Mouse (Mus musculus): ENCODE measurements around the gene Rfx8. TPM values are rescaled to one million over a fixed set of nuclear protein-coding genes. Genes with fewer than 3 reads are reported as not detected.

Rfx8 gene
- polyA plus RNA-seq, 1 experiment from 2014 or later = 0.27 TPM

DNA sequence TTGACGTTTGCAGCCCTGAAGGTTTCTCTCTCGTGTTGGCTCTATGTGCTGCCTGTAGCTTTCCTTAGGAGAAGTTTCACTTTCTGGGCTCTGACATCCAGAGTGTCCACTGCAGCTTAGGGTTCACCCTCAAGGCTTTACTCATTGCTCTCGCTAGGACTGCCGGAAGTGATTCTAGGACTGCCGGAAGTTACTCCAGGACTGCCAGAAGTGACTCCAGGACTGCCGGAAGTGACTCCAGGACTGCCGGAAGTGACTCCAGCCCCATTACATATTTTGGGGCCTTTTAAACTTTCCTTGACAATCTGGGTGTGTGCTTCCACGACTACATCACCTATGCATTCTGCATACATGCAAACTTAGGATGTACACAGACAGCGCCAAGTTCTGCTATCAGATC lies 92.2 kb downstream of the Rfx8 start:
- Histone ChIP-seq H3K27me3 (replicated peaks; ENCODE audit: insufficient read depth, low read length) (no peaks in the 10 kb centered on the region), H3K9ac (replicated peaks; ENCODE audit: low read depth) (no peak overlapping the region), H3K27ac (ENCODE audit: low read length) (no peak overlapping the region), H3K36me3 (ENCODE audit: insufficient read depth, low read length) (no peaks in the 10 kb centered on the region), H3K4me3 (ENCODE audit: low read depth, low read length) (no peak overlapping the region), H3K4me1 (ENCODE audit: insufficient read depth, low read depth, low read length) (no peaks in the 10 kb centered on the region), H3K4me2 (replicated peaks; ENCODE audit: low read depth, low read length) (no peak overlapping the region), H3K9me3 (ENCODE audit: low read length) (no peaks in the 10 kb centered on the region)
- TF ChIP-seq CTCF (IDR thresholded peaks at IDR 0.05) (no peak), EP300 (IDR thresholded peaks at IDR 0.05) (no peak)
- ATAC-seq (no peak), DNase-seq (ENCODE audit: low spot score) (no peak)
- 70% methylated on average over 9 of the region's 9 CpGs for WGBS

DNA sequence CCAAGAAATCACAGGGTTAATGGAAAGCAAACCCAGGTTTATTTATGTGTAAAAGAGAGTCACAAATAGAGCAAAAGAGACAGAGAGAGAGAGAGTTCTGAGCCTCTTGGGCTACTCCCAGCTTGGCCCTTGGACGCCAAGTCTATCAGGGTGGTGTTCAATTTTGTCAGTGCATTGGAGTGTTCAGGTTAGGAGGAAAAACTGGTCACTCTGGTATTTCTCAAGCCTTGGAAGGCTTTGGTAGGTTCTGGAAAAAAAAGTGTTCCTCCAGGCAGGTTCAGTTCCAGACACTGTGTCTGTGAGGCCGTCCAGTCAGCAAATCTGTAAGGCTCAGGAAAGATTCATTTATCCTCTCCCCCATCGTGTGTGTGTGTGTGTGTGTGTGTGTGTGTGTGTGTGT lies 95.3 kb downstream of the Rfx8 start:
- Histone ChIP-seq H3K4me1 (ENCODE audit: insufficient read depth, low read depth, low read length) (no peaks in the 10 kb centered on the region), H3K9ac (replicated peaks; ENCODE audit: low read depth) (no peak overlapping the region), H3K4me2 (replicated peaks; ENCODE audit: low read depth, low read length) (no peak overlapping the region), H3K36me3 (ENCODE audit: insufficient read depth, low read length) (no peaks in the 10 kb centered on the region), H3K27me3 (replicated peaks; ENCODE audit: insufficient read depth, low read length) (no peaks in the 10 kb centered on the region), H3K4me3 (ENCODE audit: low read depth, low read length) (no peak overlapping the region), H3K9me3 (ENCODE audit: low read length) (no peaks in the 10 kb centered on the region), H3K27ac (ENCODE audit: low read length) (no peak overlapping the region)
- peak; percentile 10 for DNase-seq (ENCODE audit: low spot score)
- ATAC-seq = no peak
- TF ChIP-seq EP300 (IDR thresholded peaks at IDR 0.05) = no peak
- TF ChIP-seq CTCF (IDR thresholded peaks at IDR 0.05) = no peak
- 32% methylated on average over 3 of the region's 3 CpGs for WGBS

DNA sequence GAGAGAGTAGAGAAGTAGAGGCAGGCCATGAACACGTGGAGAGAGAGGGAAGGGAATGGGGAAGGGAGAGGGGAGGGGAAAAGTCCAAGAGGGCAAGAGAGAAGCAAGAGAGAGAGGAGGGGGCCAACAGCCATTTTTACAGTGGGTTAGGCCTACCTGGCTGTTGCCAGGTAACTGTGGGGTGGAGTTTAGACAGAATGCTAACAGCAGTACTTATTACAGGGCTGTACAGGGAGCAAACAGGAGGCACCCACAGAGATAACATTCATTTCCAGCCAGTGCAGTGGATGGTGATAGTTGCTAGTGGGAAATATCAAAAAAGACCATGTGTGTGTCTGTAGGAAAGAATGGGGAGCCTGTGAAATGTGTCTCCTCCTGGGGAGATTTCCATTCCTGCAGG lies 97.1 kb downstream of the Rfx8 start:
- no peak for ATAC-seq
- H3K4me3 ChIP-seq (ENCODE audit: low read depth, low read length) = no peak overlapping the region
- H3K4me2 ChIP-seq (replicated peaks; ENCODE audit: low read depth, low read length) = no peak overlapping the region
- DNase-seq (ENCODE audit: low spot score) = no peak
- WGBS = 33% methylated on average over 1 of the region's 1 CpGs
- no peak overlapping the region for H3K27ac ChIP-seq (ENCODE audit: low read length)
- H3K9ac ChIP-seq (replicated peaks; ENCODE audit: low read depth) = no peak overlapping the region
- no peaks in the 10 kb centered on the region for H3K36me3 ChIP-seq (ENCODE audit: insufficient read depth, low read length)
- no peaks in the 10 kb centered on the region for H3K27me3 ChIP-seq (replicated peaks; ENCODE audit: insufficient read depth, low read length)
- H3K9me3 ChIP-seq (ENCODE audit: low read length) = no peaks in the 10 kb centered on the region
- H3K4me1 ChIP-seq (ENCODE audit: insufficient read depth, low read depth, low read length) = no peaks in the 10 kb centered on the region
- no peak for TF ChIP-seq CTCF (IDR thresholded peaks at IDR 0.05)
- no peak for TF ChIP-seq EP300 (IDR thresholded peaks at IDR 0.05)

DNA sequence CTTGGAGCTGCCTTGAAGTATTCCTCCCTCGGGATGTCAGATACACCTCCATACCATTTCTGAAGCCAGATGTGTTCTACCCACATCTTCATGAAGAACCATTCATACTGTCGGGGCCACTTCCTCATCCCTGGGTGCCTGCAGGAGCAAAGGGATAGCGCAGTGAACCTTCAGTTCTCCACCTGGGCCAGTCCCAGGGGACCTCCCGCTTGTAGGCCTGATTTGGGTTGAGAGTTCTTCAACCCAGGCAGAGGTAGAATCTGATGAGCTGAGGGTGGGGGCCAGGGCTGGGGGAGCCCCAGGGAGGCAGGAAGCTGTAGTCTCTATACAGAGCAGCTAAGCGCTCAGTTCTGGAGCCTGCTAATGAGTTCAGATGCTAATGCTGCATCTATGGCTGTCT lies 97.7 kb downstream of the Rfx8 start:
- no peak for ATAC-seq
- Histone ChIP-seq H3K9me3 (ENCODE audit: low read length) (no peaks in the 10 kb centered on the region), H3K9ac (replicated peaks; ENCODE audit: low read depth) (no peak overlapping the region), H3K4me2 (replicated peaks; ENCODE audit: low read depth, low read length) (no peak overlapping the region), H3K4me1 (ENCODE audit: insufficient read depth, low read depth, low read length) (no peaks in the 10 kb centered on the region), H3K36me3 (ENCODE audit: insufficient read depth, low read length) (no peaks in the 10 kb centered on the region), H3K4me3 (ENCODE audit: low read depth, low read length) (no peak overlapping the region), H3K27ac (ENCODE audit: low read length) (no peak overlapping the region), H3K27me3 (replicated peaks; ENCODE audit: insufficient read depth, low read length) (no peaks in the 10 kb centered on the region)
- WGBS = 92% methylated on average over 5 of the region's 5 CpGs
- no peak for DNase-seq (ENCODE audit: low spot score)
- TF ChIP-seq CTCF (IDR thresholded peaks at IDR 0.05) (no peak), EP300 (IDR thresholded peaks at IDR 0.05) (no peak)

DNA sequence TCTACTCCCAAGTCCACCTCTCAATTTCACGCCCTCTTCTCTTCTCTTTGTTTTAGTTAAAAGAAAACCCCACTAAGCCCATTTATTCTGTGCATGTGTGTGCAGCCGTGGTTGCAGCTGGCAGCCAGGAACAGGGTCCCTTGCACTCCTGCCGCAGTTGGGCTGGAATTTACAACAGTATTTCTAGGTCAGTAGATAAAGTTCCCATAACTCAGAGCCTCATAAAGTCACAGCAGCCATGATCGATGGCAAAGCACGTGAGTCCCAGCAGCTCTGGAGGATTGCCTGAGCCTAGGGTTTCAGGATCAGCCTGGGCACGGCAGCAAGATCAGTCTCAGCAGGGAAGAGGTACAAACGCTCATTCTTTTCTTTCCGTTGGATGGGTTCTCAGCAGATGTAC lies 102.3 kb downstream of the Rfx8 start:
- ATAC-seq (no peak), DNase-seq (ENCODE audit: low spot score) (no peak)
- TF ChIP-seq CTCF (IDR thresholded peaks at IDR 0.05) = no peak
- no peak for TF ChIP-seq EP300 (IDR thresholded peaks at IDR 0.05)
- H3K9ac ChIP-seq (replicated peaks; ENCODE audit: low read depth) = no peak overlapping the region
- H3K36me3 ChIP-seq (ENCODE audit: insufficient read depth, low read length) = no peaks in the 10 kb centered on the region
- no peak overlapping the region for H3K4me2 ChIP-seq (replicated peaks; ENCODE audit: low read depth, low read length)
- 46% methylated on average over 8 of the region's 8 CpGs for WGBS
- no peak overlapping the region for H3K4me3 ChIP-seq (ENCODE audit: low read depth, low read length)
- no peaks in the 10 kb centered on the region for H3K9me3 ChIP-seq (ENCODE audit: low read length)
- H3K27me3 ChIP-seq (replicated peaks; ENCODE audit: insufficient read depth, low read length) = no peaks in the 10 kb centered on the region
- H3K4me1 ChIP-seq (ENCODE audit: insufficient read depth, low read depth, low read length) = no peaks in the 10 kb centered on the region
- H3K27ac ChIP-seq (ENCODE audit: low read length) = no peak overlapping the region

DNA sequence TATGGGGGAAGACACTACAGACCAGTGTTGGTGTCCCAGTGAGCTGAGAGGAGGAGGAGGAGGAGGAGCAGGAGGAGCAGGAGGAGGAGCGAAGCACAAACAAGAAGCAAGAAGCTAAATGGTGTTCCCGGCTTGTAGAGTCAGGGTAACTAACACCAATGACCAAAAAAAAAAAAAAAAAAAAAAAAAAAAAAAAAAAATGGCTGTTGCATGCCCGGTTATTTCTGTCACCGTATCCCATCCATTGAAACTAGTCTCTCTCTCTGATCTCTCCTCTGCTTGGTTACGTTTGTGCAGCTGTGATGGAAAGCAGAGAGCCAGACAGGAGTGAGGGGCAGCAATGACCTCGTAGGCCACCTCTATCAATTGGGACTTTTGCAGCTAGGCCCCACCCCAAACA lies 105.3 kb downstream of the Rfx8 start:
- Histone ChIP-seq H3K9me3 (ENCODE audit: low read length) (no peaks in the 10 kb centered on the region), H3K9ac (replicated peaks; ENCODE audit: low read depth) (no peak overlapping the region), H3K27ac (ENCODE audit: low read length) (no peak overlapping the region), H3K4me3 (ENCODE audit: low read depth, low read length) (no peak overlapping the region), H3K27me3 (replicated peaks; ENCODE audit: insufficient read depth, low read length) (no peaks in the 10 kb centered on the region), H3K4me2 (replicated peaks; ENCODE audit: low read depth, low read length) (no peak overlapping the region), H3K36me3 (ENCODE audit: insufficient read depth, low read length) (no peaks in the 10 kb centered on the region), H3K4me1 (ENCODE audit: insufficient read depth, low read depth, low read length) (no peaks in the 10 kb centered on the region)
- DNase-seq (ENCODE audit: low spot score) = no peak
- 72% methylated on average over 6 of the region's 6 CpGs for WGBS
- TF ChIP-seq EP300 (IDR thresholded peaks at IDR 0.05) = no peak
- TF ChIP-seq CTCF (IDR thresholded peaks at IDR 0.05) = no peak
- ATAC-seq = no peak

Other genes with a start within 250 kb of the Rfx8 start
- gene Tbc1d8, start 242.2 kb downstream of the Rfx8 start, polyA plus RNA-seq (2015; fragmentation: Nextera tagmentation; extraction: Ambion mirVana) = 14.5 and 18.0 TPM in 2 replicates
- 10.0 and 10.7 TPM in 2 replicates for gene Cnot11, start 186.0 kb downstream of the Rfx8 start, polyA plus RNA-seq (2015; fragmentation: Nextera tagmentation; extraction: Ambion mirVana)
- gene Rnf149, start 143.6 kb downstream of the Rfx8 start, polyA plus RNA-seq (2015; fragmentation: Nextera tagmentation; extraction: Ambion mirVana) = 25.1 and 31.0 TPM in 2 replicates
- gene Creg2, start 69.5 kb downstream of the Rfx8 start, polyA plus RNA-seq (2015; fragmentation: Nextera tagmentation; extraction: Ambion mirVana) = 0.10 and 0.11 TPM in 2 replicates
- gene Gm3646, start 84.3 kb upstream of the Rfx8 start, polyA plus RNA-seq (2015; fragmentation: Nextera tagmentation; extraction: Ambion mirVana) = not detected in 2 replicates
- 21.2 and 21.5 TPM in 2 replicates for gene Map4k4, start 179.9 kb upstream of the Rfx8 start, polyA plus RNA-seq (2015; fragmentation: Nextera tagmentation; extraction: Ambion mirVana)

Measured in lung, postnatal 0 days (tissue).